Mouse (Mus musculus): ENCODE data around the gene Cntnap2. TPM values are rescaled to one million over a fixed set of nuclear protein-coding genes. Genes with fewer than 3 reads are reported as not detected.

The Cntnap2 gene
- polyA plus RNA-seq, 2 experiments = 1.5 to 2.5 TPM

GRCm38 (mm10) chr6:46398725-46399589 is 1339.8 kb downstream of the Cntnap2 start:
- H3K9me3 ChIP-seq (ENCODE audit: control insufficient read depth, low read length) = no peaks in the 10 kb centered on the region
- no peak overlapping the region for H3K27ac ChIP-seq (replicated peaks; ENCODE audit: low read depth, low read length)
- TF ChIP-seq POLR2A (IDR thresholded peaks at IDR 0.05; ENCODE audit: borderline replicate concordance, extremely low read depth, insufficient read depth, insufficient read length) = no peak
- H3K4me3 ChIP-seq (replicated peaks; ENCODE audit: low read length) = no peak overlapping the region
- H3K36me3 ChIP-seq (ENCODE audit: control insufficient read depth, insufficient read depth, low read length) = no peaks in the 10 kb centered on the region
- no peaks in the 10 kb centered on the region for H3K27me3 ChIP-seq (ENCODE audit: control insufficient read depth, insufficient read depth, low read length)
- ATAC-seq (ENCODE audit: low FRiP score, low read depth) (no peak), DNase-seq (ENCODE audit: low spot score) (no peak)
- no peak overlapping the region for H3K9ac ChIP-seq (ENCODE audit: low read depth, low read length, severe bottlenecking)
- no peaks in the 10 kb centered on the region for H3K4me1 ChIP-seq (ENCODE audit: control insufficient read depth, insufficient read depth, low read length)
- H3K4me2 ChIP-seq (replicated peaks; ENCODE audit: low read depth, low read length, severe bottlenecking) = no peak overlapping the region
- 68% methylated on average over 2 of the region's 2 CpGs for WGBS

DNA sequence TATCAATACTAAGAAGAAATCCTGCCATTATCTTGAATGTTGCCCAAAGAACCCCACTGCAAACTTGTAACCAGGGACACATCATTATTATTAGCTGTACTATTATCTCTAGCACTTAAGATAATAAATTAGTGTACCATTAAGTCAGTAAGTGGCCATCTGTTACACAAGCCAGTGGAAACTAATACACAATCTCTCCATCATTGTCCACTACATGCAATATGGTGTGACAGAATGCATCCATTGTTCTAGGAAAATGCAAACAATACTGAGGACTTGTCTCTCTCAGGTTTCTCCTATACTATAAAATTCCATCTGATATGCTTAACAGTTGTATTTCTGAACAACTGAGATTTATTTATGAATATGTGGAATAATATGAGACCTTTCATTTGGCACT is 1355.0 kb downstream of the Cntnap2 start:
- H3K27me3 ChIP-seq (ENCODE audit: control insufficient read depth, insufficient read depth, low read length) = no peaks in the 10 kb centered on the region
- H3K4me1 ChIP-seq (ENCODE audit: control insufficient read depth, insufficient read depth, low read length) = no peaks in the 10 kb centered on the region
- H3K9ac ChIP-seq (ENCODE audit: low read depth, low read length, severe bottlenecking) = no peak overlapping the region
- no peak overlapping the region for H3K4me3 ChIP-seq (replicated peaks; ENCODE audit: low read length)
- no peak overlapping the region for H3K4me2 ChIP-seq (replicated peaks; ENCODE audit: low read depth, low read length, severe bottlenecking)
- no peaks in the 10 kb centered on the region for H3K9me3 ChIP-seq (ENCODE audit: control insufficient read depth, low read length)
- ATAC-seq (ENCODE audit: low FRiP score, low read depth) = no peak
- no peak overlapping the region for H3K27ac ChIP-seq (replicated peaks; ENCODE audit: low read depth, low read length)
- no peak for DNase-seq (ENCODE audit: low spot score)
- no peaks in the 10 kb centered on the region for H3K36me3 ChIP-seq (ENCODE audit: control insufficient read depth, insufficient read depth, low read length)
- no peak for TF ChIP-seq POLR2A (IDR thresholded peaks at IDR 0.05; ENCODE audit: borderline replicate concordance, extremely low read depth, insufficient read depth, insufficient read length)

DNA sequence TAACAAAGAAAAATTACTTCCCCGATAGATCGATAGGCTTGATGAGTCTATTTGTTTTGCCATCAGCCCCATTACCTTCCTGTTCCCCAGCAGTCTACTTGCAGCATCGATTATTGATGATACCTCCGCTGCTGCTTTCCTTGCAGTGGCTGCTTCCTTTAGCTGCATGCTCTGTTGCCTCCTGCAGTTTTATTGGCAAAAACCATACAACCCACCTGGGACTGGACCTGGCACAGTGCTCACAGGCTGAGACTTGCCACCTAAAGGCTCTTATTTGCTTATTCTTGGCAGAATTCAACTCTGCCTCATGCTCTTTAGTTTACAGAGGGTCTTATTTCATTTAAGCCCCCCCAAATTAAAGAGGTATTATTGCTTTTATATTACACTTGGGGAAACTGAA is 1355.4 kb downstream of the Cntnap2 start:
- Histone ChIP-seq H3K9ac (ENCODE audit: low read depth, low read length, severe bottlenecking) (no peak overlapping the region), H3K27me3 (ENCODE audit: control insufficient read depth, insufficient read depth, low read length) (no peaks in the 10 kb centered on the region), H3K4me2 (replicated peaks; ENCODE audit: low read depth, low read length, severe bottlenecking) (no peak overlapping the region), H3K9me3 (ENCODE audit: control insufficient read depth, low read length) (no peaks in the 10 kb centered on the region), H3K27ac (replicated peaks; ENCODE audit: low read depth, low read length) (no peak overlapping the region), H3K36me3 (ENCODE audit: control insufficient read depth, insufficient read depth, low read length) (no peaks in the 10 kb centered on the region), H3K4me3 (replicated peaks; ENCODE audit: low read length) (no peak overlapping the region), H3K4me1 (ENCODE audit: control insufficient read depth, insufficient read depth, low read length) (no peaks in the 10 kb centered on the region)
- ATAC-seq (ENCODE audit: low FRiP score, low read depth) (no peak), DNase-seq (ENCODE audit: low spot score) (no peak)
- WGBS = 77% methylated on average over 4 of the region's 4 CpGs
- no peak for TF ChIP-seq POLR2A (IDR thresholded peaks at IDR 0.05; ENCODE audit: borderline replicate concordance, extremely low read depth, insufficient read depth, insufficient read length)

GRCm38 (mm10) chr6:46419827-46420226 is 1360.7 kb downstream of the Cntnap2 start:
- Histone ChIP-seq H3K36me3 (ENCODE audit: control insufficient read depth, insufficient read depth, low read length) (no peaks in the 10 kb centered on the region), H3K4me1 (ENCODE audit: control insufficient read depth, insufficient read depth, low read length) (no peaks in the 10 kb centered on the region), H3K4me3 (replicated peaks; ENCODE audit: low read length) (no peak overlapping the region), H3K27me3 (ENCODE audit: control insufficient read depth, insufficient read depth, low read length) (no peaks in the 10 kb centered on the region), H3K9me3 (ENCODE audit: control insufficient read depth, low read length) (no peaks in the 10 kb centered on the region), H3K27ac (replicated peaks; ENCODE audit: low read depth, low read length) (no peak overlapping the region), H3K4me2 (replicated peaks; ENCODE audit: low read depth, low read length, severe bottlenecking) (no peak overlapping the region), H3K9ac (ENCODE audit: low read depth, low read length, severe bottlenecking) (no peak overlapping the region)
- no peak for ATAC-seq (ENCODE audit: low FRiP score, low read depth)
- no peak for TF ChIP-seq POLR2A (IDR thresholded peaks at IDR 0.05; ENCODE audit: borderline replicate concordance, extremely low read depth, insufficient read depth, insufficient read length)
- no peak for DNase-seq (ENCODE audit: low spot score)

GRCm38 (mm10) chr6:46420349-46420748 is 1361.2 kb downstream of the Cntnap2 start:
- no peak overlapping the region for H3K9ac ChIP-seq (ENCODE audit: low read depth, low read length, severe bottlenecking)
- H3K4me3 ChIP-seq (replicated peaks; ENCODE audit: low read length) = no peak overlapping the region
- DNase-seq (ENCODE audit: low spot score) (no peak), ATAC-seq (ENCODE audit: low FRiP score, low read depth) (no peak)
- no peak overlapping the region for H3K4me2 ChIP-seq (replicated peaks; ENCODE audit: low read depth, low read length, severe bottlenecking)
- no peaks in the 10 kb centered on the region for H3K27me3 ChIP-seq (ENCODE audit: control insufficient read depth, insufficient read depth, low read length)
- H3K4me1 ChIP-seq (ENCODE audit: control insufficient read depth, insufficient read depth, low read length) = no peaks in the 10 kb centered on the region
- H3K36me3 ChIP-seq (ENCODE audit: control insufficient read depth, insufficient read depth, low read length) = no peaks in the 10 kb centered on the region
- TF ChIP-seq POLR2A (IDR thresholded peaks at IDR 0.05; ENCODE audit: borderline replicate concordance, extremely low read depth, insufficient read depth, insufficient read length) = no peak
- no peaks in the 10 kb centered on the region for H3K9me3 ChIP-seq (ENCODE audit: control insufficient read depth, low read length)
- no peak overlapping the region for H3K27ac ChIP-seq (replicated peaks; ENCODE audit: low read depth, low read length)

Measured in limb, embryonic 14.5 days (tissue).